Mouse (Mus musculus) MEL (cell line): ENCODE results near the gene Duox2.

ENCODE experiments used
- CHD1 ChIP-seq: IDR thresholded peaks from 2 replicates; pipeline ENCODE4 v1.6.1; 2012; ENCODE audit warnings: low read depth, mild to moderate bottlenecking, inconsistent platforms, low read length, improper control_type of control experiment
- CTCF ChIP-seq, 3 experiments: IDR thresholded peaks in 2 of 3; conservative IDR thresholded peaks in 1 of 3; 2 replicates each; pipeline ENCODE4 v1.5.1; 2011 to 2012; ENCODE audit warnings: low read length in 3 of 3, low read depth in 2 of 3, mild to moderate bottlenecking in 2 of 3, improper control_type of control experiment in 1 of 3, inconsistent platforms in 1 of 3, mixed read lengths in 1 of 3, moderate library complexity in 1 of 3; ENCODE audit not compliant: control insufficient read depth in 1 of 3, insufficient read depth in 1 of 3, poor library complexity in 1 of 3, severe bottlenecking in 1 of 3
- POLR2A ChIP-seq, 2 experiments: IDR thresholded peaks; 2 replicates each; pipeline ENCODE4 v1.6.1; 2011 to 2012; ENCODE audit warnings: low read length in 2 of 2, mild to moderate bottlenecking in 2 of 2, control low read depth in 1 of 2, improper control_type of control experiment in 1 of 2, low read depth in 1 of 2, moderate library complexity in 1 of 2; ENCODE audit not compliant: control insufficient read depth in 1 of 2, insufficient read depth in 1 of 2, poor library complexity in 1 of 2

DNA sequence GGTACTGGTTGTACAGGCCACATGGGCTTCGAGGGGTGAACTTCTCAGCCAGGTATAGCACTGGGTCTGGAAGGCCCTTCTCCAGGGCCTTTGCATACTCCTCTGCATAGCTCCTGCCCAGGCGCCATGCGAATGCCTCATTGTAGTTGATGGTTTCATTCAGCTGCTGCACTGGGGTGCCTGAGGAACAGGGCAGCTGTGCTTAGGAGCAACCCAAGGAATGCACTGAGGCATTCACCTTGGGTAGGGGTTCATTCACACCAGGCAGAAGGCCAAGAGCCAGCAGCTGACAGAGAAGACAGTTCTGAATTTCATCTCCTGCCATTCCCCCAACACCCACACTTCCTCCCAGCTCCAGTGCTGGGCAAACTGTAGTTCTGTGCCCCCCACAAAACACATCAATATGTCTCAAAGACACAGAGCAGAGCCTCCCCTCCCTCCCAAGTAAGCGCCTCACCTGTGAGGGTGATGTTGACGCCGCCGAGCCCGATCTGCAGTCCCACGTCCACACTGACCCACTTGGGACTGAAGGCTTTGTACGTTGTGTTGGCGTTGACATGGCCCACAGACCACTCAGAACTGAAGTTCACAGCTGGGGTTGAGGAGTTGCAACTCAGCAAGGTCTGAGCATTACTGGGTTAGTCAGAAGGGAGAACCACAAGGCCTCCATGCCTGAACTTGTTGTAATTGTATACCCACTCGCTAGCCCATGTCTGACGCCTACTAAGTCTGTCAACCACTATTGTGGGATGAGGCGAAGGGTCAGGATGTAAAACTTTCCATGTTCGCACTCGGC is 7.0 kb upstream of the Duox2 start:
- TF ChIP-seq CHD1 (no peak), CTCF (IDR thresholded peaks at IDR 0.05 in 2 of 3, conservative IDR thresholded peaks at IDR 0.05 in 1 of 3; ENCODE audit: control insufficient read depth in 1 of 3, insufficient read depth in 1 of 3, low read depth in 2 of 3, low read length in 3 of 3, poor library complexity in 1 of 3, severe bottlenecking in 1 of 3) (no peak), POLR2A (IDR thresholded peaks at IDR 0.05; ENCODE audit: control insufficient read depth in 1 of 2, insufficient read depth in 1 of 2, low read depth in 1 of 2, low read length in 2 of 2, poor library complexity in 1 of 2) (no peak)
